Mouse (Mus musculus) C2C12 (cell line): ENCODE data around the gene Lrmda.

ENCODE experiments used
- CEBPB ChIP-seq: IDR thresholded peaks from one replicate; pipeline ENCODE4 v1.6.1; 2011; ENCODE audit warnings: low read depth, mild to moderate bottlenecking, control low read depth, moderate library complexity
- CTCF ChIP-seq: IDR thresholded peaks from one replicate; pipeline ENCODE4 v1.5.1; 2011; ENCODE audit not compliant: control insufficient read depth, insufficient read depth, insufficient read length
- MYOD1 ChIP-seq: IDR thresholded peaks from one replicate; pipeline ENCODE4 v1.6.1; 2011; ENCODE audit warnings: low read depth; ENCODE audit not compliant: control insufficient read depth, insufficient read length
- USF1 ChIP-seq: IDR thresholded peaks from one replicate; pipeline ENCODE4 v1.6.1; 2011; ENCODE audit warnings: low read depth, mild to moderate bottlenecking, control low read depth, moderate library complexity

DNA sequence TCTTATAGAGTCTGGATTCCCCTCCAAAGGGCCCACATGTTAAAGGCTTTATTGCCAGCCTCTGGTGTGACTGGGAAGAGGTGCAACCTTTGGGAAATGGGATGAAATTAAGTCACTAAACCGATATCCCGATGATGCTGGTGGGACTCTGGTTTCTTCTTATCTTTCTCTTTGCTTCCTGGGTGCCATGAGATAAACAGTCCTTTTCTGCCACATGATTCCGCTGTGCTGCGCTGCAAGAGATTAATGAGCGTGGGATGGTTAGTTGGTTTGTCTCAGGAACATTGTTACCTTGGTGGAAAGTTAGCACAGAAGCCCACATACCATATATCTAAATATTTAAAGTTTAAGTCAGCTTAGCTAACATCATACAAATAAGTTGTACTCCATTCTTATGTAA, 258.5 kb downstream of the Lrmda start:
- TF ChIP-seq CTCF (no peak), CEBPB (no peak), MYOD1 (no peak), USF1 (no peak)
